Mouse (Mus musculus) hindlimb bud, embryonic 11.5 days (tissue): Measurements from ENCODE around the gene Hdac9.

Experiments used
- DNase-seq: peaks from one replicate; pipeline ENCODE4 v3.0.0-alpha.2; 2012; ENCODE audit warnings: low read depth, low spot score; ENCODE audit errors: extremely low spot score

The Hdac9 gene

GRCm38 (mm10) chr12:34916995-34917394, at the start of gene Hdac9:
Gene Hdac9 (minus strand): TSS chr12:34917095.
- no peak for DNase-seq

- DNase-seq: no peak
Measured at GRCm38 (mm10) chr12:34949066-34949706, 32.3 kb upstream of the Hdac9 start.

GRCm38 (mm10) chr12:34937918-34938317, 21.0 kb upstream of the Hdac9 start:
- DNase-seq: no peak

- no peak for DNase-seq
Measured at GRCm38 (mm10) chr12:34908008-34908407, 8.9 kb downstream of the Hdac9 start.

GRCm38 (mm10) chr12:34907506-34907850, 9.4 kb downstream of the Hdac9 start:
- DNase-seq: no peak

GRCm38 (mm10) chr12:34906704-34907505, 10.0 kb downstream of the Hdac9 start:
- no peak for DNase-seq

GRCm38 (mm10) chr12:34906376-34906703, 10.6 kb downstream of the Hdac9 start:
- DNase-seq: no peak

GRCm38 (mm10) chr12:34900241-34900640, 16.7 kb downstream of the Hdac9 start:
- no peak for DNase-seq

- DNase-seq: no peak
Measured at GRCm38 (mm10) chr12:34894867-34895266, 22.0 kb downstream of the Hdac9 start.

- no peak for DNase-seq
Measured at GRCm38 (mm10) chr12:34888694-34889093, 28.2 kb downstream of the Hdac9 start.

GRCm38 (mm10) chr12:34874926-34875325, 42.0 kb downstream of the Hdac9 start:
- no peak for DNase-seq

GRCm38 (mm10) chr12:34871028-34871427, 45.9 kb downstream of the Hdac9 start:
- no peak for DNase-seq

GRCm38 (mm10) chr12:34841196-34841595, 75.7 kb downstream of the Hdac9 start:
- no peak for DNase-seq

- no peak for DNase-seq
Measured at GRCm38 (mm10) chr12:34837318-34837717, 79.6 kb downstream of the Hdac9 start.

GRCm38 (mm10) chr12:34836864-34837263, 80.0 kb downstream of the Hdac9 start:
- no peak for DNase-seq

GRCm38 (mm10) chr12:34836085-34836484, 80.8 kb downstream of the Hdac9 start:
- no peak for DNase-seq

- DNase-seq: no peak
Measured at GRCm38 (mm10) chr12:34835493-34835892, 81.4 kb downstream of the Hdac9 start.

GRCm38 (mm10) chr12:34828684-34829083, 88.2 kb downstream of the Hdac9 start:
- DNase-seq: no peak

- DNase-seq: no peak
Measured at GRCm38 (mm10) chr12:34826931-34827330, 90.0 kb downstream of the Hdac9 start.

- DNase-seq: no peak
Measured at GRCm38 (mm10) chr12:34820229-34820628, 96.7 kb downstream of the Hdac9 start.

- DNase-seq: no peak
Measured at GRCm38 (mm10) chr12:34811673-34812613, 105.0 kb downstream of the Hdac9 start.

GRCm38 (mm10) chr12:34810221-34810620, 106.7 kb downstream of the Hdac9 start:
- no peak for DNase-seq
